Mouse (Mus musculus) erythroblast, embryonic 14.5 days (primary cell): ENCODE results near the gene Pga5.

Experiments
- GATA1 ChIP-seq: IDR thresholded peaks from 2 replicates; pipeline ENCODE4 v1.6.1; 2012; ENCODE audit warnings: low read length, inconsistent platforms, mixed read lengths
- TAL1 ChIP-seq: IDR thresholded peaks from 3 replicates; pipeline ENCODE4 v1.6.1; 2012; ENCODE audit warnings: low read length, inconsistent platforms, mixed read lengths

DNA sequence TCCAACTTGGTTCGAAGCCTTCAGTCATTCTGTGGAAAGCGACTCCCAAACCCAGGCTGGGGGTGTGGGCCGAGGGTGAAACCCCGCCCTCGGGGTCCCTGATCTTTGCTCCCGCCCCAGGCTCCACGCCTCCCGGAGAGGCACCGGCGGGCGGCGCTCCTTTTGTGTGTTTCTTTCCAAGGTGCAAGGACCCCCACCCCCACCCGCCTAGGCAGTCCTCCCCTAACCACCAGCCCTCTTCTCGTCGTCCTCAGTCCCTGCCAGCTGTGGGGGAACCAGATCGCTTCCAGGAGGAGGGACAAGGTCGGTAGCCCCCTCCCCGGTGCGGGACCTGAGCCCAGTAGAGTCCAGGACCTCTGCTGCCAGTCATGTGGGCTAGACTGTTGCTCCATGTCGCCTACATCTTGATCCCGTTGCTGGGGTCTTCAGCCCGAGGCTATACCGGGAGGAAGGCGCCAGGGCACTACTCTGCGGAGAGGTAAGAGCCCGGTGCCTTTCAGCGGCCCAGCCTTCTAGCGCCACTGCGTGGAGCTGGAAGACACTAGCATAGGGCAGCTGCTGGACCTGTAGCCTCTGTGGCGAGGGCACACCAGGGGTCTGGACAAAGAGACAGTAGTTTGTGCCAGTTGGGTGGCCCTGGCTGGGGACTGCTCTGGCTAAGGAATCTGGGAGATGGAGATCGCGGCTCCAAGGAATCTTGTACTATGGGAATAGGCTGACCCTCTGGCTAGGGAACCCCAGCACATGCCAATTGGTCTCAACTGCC, 43.6 kb downstream of the Pga5 start, which contains the start of gene Vwce:
- TF ChIP-seq GATA1 = no peak
- TF ChIP-seq TAL1 = no peak
